Mouse (Mus musculus) thymus, adult 2 months (tissue): ENCODE data around the gene 1700037H04Rik.

Source experiments
- CTCF ChIP-seq: fragments of 200-500 bp; IDR thresholded peaks from 2 replicates; pipeline ENCODE4 v1.5.1; 2012; ENCODE audit warnings: mild to moderate bottlenecking, control low read depth, low read length, moderate library complexity, borderline replicate concordance; ENCODE audit not compliant: control insufficient read depth, poor library complexity, insufficient read depth; ENCODE audit errors: extremely low read depth
- POLR2A ChIP-seq: fragments of 200-500 bp; IDR thresholded peaks from 2 replicates; pipeline ENCODE4 v1.6.1; 2012; ENCODE audit warnings: mild to moderate bottlenecking, low read length, control low read depth, moderate library complexity; ENCODE audit not compliant: control insufficient read depth, poor library complexity, insufficient read depth; ENCODE audit errors: extremely low read depth

DNA sequence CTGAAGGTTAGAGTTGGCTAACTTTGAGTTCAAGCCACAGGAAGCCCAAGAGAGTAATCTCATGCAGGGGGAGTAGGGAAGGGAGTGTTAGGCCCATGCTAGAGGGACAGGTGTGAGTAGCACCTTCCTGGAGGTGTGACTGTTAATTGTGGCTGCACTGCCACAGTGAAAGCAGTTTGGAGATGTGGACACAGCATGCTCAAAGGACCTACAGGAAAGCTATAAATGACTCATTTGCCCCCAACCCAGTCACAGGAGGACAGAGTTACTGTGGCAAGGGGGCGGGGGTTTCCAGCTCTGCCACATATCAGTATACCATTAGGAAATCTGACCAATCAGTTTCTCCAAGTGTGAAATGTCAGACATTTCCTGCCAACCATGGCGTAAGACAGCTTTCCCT, 14.3 kb downstream of the 1700037H04Rik start:
- TF ChIP-seq CTCF (no peak), POLR2A (no peak)
